Mouse (Mus musculus) layer of hippocampus, adult 9-11 months (tissue): ENCODE results near the gene Sapcd1.

Experiments used
- DNase-seq: peaks from one replicate; pipeline ENCODE4 v3.0.0; 2022

Gene Sapcd1

DNA sequence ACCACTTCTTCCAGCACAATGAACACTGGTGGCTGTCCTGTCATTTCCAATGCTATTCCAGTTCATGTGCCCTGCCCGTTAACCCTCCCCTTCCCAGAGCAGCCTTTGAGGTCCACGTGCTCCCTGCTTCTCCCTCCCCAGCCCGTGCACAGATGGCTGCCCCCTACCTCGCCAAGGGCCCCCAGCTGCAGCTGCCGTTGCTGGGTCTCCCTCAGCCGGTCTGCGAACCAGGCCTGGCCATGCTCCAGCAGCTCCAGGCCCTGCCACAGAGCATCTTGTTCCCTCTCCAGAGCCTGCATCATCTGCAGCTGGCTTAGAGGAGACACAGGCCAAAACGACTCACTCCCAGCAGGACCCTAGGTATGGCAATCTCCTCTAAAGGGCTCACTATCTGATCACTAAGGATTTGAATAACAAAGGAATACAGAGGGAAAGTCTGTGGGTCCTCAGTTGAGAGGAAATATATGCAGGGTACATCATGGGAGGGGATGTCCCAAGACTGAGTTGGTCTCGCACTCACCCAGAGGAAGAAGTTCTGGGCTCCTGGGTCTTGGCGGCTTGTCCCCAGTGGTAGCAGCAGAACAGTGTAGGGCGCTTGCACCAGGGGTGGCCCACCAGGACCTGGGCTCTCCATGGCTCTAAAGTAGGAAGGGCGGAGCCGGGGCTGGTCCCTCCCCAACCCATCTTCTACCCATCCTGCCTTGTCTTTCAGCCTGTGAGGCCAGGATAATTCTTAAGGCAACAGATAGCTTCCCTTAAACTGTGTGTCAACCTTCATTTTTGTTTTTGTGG is at the start of gene Sapcd1:
TSS of gene Sapcd1 (minus strand) at position 740 of the 792 bp plus-strand sequence.
- DNase-seq = peak; percentile 83

DNA sequence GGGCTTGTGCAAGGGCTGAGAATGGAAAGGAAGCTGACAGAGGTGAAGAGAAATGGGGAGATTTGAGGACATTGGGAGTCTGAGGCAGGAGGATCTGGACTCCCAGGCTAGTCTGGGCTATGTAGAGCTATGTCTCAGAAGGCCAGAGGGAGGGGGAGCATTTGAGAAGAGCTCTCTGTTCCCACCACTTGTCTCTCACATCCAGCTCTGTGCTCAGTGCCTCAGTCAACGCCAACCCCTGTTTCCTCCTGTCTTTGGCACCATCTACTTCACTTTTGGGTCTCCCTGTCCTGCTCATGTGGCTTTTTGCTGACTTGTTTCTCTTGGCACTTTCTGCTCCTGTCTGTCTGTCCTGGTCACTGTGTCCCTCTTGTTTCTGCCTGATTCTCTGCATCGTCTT is 49.5 kb upstream of the Sapcd1 start:
- no peak for DNase-seq

DNA sequence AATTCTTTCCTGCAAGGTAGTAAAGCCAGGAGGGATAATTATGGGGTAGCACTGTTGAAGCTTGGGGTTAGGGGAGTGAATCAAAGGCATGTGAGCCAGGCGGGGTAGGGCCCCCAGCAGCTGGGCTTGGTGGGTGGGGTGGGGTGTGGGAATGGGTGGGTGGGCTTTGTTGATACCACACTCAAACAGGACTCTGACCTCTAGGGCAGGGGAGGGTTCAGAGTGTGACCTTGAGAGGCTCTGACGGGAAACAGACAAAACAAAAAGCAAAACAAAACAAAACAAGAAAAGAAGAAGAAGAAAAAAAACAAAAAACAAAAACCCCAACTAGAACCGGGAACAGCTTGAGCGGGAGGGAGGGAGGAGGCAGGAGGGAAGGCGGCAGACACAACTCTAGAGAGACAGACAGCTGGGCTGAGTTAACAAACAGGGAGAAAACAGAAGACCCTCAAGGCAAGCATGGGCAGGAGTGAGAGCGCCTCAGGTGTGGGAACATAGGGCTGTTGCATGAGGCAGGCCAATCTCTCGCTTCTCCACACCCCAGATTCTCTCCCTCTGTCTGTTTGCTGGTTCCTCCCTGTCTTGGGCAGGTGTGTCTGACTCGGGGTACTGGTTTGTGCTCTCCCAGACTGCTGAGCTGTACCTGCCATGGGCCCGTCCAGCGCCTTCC is 48.8 kb upstream of the Sapcd1 start, which contains the start of gene Ly6g6e:
TSS of gene Ly6g6e (plus strand) at position 396 of the 670 bp plus-strand sequence.
- no peak for DNase-seq

DNA sequence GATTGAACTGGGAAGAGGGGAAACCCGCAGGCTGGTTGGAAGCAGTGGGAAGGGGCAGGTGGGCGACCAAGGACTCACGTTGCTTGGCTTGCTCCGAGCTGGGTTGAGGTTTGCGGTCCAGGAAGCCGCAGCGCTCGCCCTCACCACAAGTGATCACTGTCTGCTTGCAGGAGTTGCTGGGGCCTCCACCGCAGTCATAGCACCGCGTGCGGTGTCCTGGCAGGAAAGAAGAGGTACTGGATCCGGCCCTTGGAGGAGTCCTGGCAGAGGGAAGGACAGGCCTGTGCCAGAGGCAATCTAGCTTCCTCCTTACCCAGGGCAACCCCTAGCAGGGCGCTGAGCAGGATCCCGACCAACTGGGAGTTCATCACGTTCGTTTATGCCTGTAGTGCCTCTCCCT is 46.3 kb upstream of the Sapcd1 start:
- no peak for DNase-seq

DNA sequence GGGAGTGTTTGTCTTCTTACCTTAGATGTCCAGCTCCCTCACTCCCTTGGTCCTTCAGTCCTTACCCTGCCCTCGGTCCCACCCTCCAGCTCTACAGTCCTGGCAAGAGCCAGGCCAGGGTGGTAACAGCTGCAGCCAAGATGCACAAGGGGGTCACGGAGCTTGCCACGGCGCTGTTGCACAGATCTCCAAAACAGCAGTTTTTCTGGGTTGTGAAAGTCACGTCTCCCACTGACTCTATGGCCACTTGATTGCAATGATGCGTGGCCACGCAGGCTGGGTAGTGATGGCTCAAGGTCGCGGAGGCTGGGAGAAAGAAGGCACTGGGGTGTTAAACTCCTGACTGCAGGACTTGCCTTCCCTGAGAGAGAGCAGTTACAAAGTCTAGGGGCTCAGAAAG is 43.6 kb upstream of the Sapcd1 start:
- no peak for DNase-seq

DNA sequence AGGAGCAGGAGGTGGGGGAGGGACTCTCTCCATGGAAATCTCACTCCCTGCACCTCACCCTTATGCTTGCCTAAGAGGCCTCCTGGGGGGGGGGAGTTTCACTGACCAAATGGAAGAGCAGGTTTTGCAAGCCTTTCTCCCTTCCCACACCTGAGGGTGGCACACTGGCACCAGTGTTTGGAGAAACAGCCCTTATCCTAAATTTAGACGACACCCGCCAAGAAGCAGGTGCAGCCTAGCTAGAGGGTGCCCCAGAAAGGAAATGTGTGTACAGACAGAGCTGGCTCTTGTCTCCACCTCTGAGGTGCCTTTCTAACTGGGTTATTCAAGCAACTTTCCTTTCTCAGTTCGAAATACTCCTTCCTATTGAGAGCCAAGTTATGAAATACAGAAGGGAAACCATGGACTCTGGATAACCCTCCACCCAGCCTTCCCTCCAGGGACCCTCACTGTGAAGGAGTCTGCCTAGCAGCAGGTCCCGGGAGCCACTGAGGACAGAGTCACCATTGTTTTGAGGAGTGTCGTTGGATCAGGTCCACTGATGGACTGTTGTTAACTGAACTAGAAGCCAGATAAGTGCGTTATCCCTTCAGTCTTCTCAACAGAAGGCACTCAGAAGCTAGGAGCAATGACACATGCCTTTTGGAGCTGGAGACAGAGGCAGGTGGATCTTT is 42.9 kb upstream of the Sapcd1 start:
- DNase-seq = no peak

DNA sequence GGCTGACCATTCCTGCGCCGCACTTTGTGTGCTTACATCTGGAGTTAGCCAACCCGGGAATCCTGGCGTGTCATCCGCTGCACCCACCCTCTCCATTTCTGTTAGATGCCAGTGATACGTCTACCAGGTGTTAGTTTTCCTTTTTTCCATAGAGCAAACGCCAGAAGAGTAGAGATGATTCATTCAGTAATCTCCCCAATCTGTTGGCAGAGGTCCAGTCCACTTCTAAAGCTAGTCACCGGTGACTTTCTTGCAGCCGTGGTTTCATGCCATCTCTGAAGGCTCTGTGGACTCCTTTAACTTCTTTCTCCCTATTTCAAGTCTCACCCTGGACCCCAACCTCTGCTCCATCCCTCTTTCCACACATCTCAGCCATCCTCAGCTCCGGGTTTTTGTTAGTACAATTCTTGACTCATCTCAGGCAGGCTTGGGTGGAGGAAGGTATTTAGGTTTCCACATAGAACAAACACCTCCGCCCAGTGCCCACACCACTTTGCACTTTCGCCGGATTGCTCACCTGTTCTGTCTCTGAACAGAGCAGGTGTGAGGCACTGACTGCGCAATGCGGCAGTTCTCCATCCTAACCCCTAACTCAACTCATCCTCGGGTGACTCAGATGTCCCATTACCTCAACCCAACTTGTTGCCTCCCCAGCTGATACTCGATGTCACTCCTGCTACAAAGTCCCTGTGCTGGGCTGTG is 40.5 kb upstream of the Sapcd1 start:
- DNase-seq = no peak

DNA sequence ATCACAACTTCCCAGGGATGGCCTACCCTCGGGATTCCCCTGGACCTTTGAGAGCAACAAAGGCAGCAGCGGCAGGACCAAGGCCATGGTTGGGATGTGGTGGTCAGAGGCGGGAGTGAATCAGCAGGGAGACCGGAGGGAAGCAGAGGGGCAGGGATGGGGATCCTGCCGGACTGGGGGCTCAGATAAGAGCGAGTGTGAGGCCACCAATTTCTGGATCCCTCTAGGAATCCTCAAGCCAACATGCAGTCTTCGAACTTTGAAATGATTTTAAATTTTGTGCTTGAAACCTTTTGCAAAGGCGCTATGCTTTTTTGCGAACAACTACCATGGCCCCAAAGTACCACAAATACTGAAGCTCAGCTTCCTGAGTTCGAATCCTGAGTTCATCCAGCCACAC is 38.3 kb upstream of the Sapcd1 start, which contains the start of gene Mpig6b:
TSS of gene Mpig6b (minus strand) at position 101 of the 400 bp plus-strand sequence.
- no peak for DNase-seq

DNA sequence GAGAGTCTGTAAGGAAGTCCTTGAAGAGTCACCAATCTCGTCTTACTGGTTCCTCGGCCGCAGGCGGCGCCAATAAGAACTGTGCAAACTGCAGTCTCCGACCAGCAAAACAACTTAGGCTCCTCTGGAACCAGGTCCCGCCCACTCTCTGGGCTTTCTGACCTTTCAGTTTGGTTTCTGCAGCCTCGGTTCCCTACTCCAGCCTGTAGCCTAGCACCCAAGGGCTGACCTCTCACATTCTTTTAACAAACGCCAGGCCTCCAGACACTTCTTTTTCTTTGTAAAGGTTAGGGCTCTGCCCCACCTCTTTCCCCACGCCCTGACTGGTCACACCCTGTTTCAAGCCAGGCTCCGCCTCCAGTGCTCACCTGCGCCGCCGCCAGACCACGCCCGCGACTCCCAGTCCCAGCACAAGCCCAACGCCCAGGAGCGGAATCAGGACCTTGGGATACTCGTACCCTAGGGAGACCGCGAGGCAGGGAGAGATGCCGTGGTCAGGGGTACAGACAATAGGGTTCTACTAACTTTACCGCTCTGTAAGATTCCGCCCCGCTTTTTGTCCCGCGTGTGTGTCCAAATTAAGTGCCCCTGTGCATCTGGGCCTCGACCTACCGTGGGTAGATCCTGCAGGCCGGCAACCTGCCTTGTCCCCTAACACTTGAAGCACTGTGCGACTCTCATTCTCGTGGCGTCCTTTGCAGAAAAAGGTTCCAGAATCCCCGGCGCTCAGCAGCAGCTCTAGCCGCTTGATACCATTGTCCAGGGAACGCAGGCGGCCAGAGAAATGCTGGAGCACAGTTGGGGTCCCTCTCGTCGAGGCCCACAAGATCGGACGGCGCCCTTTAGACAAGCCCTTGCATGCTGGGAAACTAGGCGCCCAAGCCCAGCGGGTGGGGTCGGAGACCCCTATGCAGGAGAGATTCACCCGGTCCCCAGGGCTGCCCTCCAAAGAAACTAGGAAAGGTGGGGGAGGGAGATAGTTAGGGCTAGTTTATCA is 37.4 kb upstream of the Sapcd1 start, which contains the start of gene Ly6g6c:
TSS of gene Ly6g6c (plus strand) at position 438 of the 997 bp plus-strand sequence.
- no peak for DNase-seq

DNA sequence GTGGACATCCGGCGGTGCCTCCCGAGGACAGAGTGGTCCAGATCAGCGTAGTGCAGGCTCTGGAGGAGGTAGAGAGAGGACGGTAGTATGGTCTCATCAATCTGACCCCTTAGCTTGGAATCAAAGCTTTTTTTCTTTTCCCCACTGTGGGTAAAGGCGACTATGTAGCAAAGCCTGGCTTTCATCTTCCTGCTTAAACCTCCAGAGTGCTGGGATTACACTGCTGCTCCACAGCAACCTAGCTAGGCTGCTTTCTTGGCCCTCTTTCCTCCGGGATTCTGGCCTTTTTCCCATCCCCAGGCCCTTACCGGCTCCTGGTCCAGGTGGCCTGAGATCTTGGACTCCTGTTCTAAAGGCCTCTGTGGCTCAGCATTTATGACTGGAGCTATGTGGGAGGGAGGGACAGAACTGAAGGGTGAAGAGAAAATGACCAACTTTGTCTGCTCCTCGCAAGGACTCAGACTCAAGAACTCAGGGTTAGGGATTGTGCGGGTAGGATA is 36.6 kb upstream of the Sapcd1 start:
- no peak for DNase-seq

DNA sequence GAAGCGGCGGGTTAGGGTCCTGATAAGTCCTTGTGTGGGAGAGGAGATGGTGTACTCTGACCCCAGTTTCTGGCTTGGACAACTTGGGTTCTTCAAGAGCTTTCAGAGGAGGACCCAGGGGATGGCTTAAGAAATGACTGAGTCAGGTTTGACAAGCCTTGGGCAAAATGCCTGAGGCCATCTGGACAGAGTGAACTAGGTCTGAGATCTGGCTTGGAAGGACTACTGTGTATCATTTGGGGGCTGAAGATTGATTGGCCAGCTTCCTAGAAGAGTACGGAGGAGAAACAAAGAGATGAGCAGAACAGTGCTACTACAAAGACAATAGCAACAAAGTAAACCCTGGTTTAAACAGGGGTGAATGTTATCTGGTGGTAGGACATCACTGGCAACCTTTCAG is 35.6 kb upstream of the Sapcd1 start:
- DNase-seq = no peak

DNA sequence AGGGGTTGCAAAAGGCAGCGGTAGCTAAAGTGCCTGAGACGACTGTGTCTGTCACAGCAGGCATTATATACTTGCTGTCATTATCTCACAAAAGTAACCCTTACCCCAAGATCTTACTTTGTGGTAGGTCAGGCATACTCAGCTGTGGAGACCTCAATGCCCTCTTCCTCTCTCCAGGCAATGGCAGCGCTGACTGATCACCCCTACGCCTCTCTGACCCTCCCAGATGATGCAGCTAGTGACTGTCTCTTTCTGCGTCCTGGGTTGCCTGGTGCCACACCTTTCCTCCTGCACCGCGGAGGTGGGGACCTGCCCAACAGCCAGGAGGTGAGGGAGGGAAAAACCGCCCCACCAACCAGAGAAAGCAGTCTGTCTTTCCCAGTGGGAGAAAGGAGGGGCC is 33.5 kb upstream of the Sapcd1 start:
- DNase-seq = no peak

DNA sequence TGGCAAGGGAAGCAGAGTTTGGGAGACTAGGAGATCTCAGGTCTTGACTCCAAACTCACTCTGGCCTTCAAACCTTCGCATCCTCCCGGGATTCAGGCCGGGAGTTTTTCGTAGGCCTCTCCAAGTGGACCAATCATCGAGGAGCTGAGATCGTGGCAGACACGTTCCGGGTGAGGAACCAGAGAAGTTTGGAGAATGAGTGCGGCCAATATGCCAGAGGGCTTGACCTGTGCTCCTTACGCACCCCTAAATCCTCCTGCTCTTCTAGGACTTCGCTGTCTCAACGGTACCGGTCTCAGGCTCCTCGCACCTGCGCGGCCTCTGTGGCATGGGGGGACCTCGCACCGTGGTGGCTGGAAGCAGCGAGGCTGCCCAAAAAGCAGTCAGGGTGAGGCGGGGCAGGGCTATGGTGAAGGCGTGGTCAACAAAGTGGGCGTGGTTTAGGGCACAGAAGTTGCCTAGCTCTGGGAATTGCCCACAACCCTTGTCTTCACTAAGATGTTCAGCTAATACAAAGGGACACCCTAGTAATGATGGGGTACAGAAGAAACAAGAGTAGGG is 33.0 kb upstream of the Sapcd1 start:
- no peak for DNase-seq

DNA sequence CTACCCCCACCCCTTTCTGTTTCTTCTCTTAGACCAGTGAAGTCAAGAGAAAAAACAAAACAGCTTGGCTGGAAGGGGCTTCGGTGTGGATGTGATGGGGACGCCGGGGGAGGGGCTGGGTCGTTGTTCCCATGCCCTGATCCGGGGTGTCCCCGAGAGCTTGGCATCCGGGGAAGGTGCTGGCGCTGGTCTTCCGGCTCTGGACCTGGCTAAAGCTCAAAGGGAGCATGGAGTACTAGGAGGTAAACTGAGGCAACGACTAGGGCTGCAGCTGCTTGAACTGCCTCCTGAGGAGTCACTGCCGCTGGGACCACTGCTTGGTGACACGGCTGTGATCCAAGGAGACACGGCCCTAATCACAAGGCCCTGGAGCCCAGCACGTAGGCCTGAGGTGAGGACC is 32.3 kb upstream of the Sapcd1 start:
- no peak for DNase-seq

DNA sequence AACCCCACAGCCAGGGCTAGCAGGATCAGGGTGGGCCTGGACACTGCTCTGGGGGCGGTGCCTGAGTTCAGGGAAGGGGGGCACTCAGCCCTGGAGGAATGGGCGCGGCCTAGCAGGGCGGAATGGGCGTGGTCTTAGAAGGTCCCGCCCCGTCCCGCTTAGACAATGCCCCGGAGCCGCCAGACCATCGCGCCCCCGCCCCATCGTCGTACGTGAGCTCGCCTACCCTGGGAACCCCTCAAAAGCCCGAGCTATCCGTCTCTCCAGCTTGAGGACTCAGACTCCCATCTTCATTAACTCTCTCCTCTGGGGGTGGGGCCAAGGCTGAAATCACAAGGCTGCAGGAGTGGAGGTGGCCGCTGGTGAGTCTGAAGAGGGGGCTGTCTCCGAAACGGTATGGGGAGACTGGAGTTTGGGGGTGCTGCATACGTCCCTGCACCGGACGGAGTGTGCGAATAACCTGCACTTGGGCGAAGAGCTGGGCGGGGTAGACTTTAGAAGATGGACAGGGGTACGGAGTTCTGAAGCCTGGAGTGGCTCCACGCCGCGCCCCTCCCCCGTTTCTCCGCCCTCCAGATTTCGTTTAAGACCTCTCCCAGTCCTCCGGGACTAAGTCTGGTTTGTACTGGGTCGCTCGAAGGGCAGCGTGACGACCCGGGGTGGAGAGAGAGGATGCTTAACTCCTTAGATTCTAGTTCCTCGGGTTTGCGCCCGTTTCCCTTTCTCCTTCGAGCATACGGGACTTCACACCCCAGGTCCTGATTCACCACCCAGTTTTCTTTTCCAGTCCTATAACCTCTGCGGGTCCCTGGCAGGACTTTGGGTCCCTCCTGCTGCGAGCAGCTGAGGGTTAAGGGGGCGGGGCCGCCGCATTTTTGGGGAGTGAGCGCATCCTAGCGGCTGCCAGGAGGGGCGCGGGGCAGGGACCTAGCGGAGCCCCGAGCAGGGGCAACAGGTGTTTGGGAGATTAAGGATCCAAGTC is 31.4 kb upstream of the Sapcd1 start, which contains the start of gene Ddah2:
TSS of gene Ddah2 (plus strand) at position 125 of the 982 bp plus-strand sequence.
- DNase-seq = peak; percentile 76

DNA sequence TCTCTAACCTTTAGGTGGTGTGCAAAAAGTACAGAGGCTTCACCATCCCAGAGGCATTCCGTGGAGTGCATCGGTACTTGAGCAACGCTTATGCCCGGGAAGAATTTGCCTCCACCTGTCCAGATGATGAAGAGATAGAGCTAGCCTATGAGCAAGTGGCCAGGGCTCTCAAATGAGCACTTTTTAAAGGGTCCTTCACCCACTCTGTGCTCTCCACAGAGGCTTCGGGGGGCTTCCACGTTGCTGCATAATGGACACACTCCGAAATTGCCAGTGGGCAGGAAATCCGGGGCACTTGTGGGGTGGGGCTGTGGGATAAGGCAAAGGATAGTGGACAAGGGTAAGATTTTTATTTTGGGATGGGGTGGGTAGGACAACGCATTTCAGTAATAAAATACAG is 30.5 kb upstream of the Sapcd1 start:
- no peak for DNase-seq

DNA sequence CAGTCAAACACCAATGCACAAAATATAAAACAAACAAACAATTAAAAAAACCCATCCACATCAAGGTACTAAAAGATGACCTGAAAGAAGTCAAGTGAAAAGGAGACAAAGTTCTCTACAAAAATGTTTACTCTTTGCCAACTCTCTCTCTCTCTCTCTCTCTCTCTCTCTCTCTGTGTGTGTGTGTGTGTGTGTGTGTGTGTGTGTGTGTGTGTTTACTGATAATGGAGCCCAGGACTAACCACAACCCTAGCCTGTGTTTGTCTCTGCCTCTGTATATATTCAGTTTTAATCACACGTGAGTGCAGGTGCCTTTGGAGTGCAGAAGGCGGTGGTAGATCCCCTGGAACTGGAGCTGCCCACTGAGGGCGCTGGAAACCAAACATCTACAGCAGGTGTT is 29.3 kb upstream of the Sapcd1 start:
- no peak for DNase-seq

DNA sequence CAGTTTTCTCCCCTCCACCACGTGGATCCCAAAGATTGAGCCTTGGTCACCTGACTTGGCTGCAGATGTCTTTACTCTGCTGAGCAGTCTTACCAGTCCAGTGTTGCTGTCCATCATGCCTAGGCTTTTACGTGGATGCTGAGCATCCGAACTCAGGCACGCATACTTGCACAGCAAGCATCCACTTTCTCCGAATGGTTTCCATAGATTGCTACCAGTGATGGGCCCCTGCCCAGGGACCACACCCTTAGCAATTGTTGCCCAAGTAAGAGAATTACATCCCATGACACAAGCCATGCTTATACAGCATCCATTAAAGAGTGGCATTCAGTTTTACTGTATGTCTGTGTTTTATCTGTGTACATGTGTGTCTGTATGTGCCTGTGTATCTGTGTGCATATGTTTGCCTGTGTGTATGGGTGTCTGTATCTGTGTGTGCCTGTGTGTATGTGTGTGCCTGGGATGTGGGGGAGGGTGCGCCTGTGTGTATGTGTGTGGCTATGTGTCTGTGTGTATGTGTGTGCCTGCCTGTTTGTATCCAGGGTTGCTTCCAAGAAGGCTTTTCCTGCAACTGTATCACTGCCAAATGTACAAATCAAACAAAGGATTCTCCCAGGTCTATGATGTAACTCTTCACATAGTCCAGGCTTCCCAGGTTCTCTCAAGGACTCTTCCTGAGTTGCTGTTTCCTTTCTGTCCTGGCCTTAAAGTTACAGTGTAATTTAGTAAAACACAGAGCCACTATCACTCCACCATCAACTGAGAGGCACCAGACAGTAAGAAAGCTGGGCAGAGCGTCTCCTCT is 28.1 kb upstream of the Sapcd1 start:
- no peak for DNase-seq

DNA sequence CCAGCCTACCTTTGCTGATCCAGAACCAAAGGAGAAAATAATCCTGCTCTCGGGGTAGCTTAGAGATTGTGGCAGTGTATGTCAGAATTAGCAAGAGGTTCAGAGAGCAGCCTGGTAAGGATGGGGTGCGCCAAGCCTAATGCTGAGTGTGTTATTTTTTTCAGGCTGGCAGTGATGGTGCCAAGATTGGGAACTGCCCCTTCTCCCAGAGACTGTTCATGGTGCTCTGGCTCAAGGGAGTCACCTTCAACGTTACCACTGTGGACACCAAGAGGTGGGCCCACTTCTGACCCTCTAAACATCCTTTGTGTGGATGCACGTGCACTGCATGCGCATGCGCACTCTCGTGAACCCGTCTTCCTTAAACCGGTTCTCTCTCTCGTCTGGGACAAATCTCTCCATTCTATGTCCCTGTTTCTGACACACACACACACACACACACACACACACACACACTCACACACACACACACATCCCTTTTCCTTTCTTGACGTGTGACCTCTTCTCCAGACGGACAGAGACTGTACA is 24.5 kb upstream of the Sapcd1 start:
- no peak for DNase-seq
